Mouse (Mus musculus) CH12.LX (cell line): ENCODE results near the gene Tbx6. TPM values are rescaled to one million over a fixed set of nuclear protein-coding genes. Genes with fewer than 3 reads are reported as not detected.

ENCODE experiments used
- DNase-seq: peaks from one replicate; pipeline ENCODE4 v3.0.0-alpha.2; 2013; ENCODE audit errors: extremely low read depth
- H3K27ac ChIP-seq: 2 replicates; pipeline ENCODE4 v1.5.1; 2012; ENCODE audit warnings: low read depth, mild to moderate bottlenecking, control low read depth, moderate library complexity; ENCODE audit not compliant: insufficient read depth
- H3K27me3 ChIP-seq: replicated peaks from 2 replicates; pipeline ENCODE3; 2012; ENCODE audit warnings: inconsistent platforms
- H3K36me3 ChIP-seq, 2 experiments: replicated peaks in 1 of 2; 2 replicates each; pipeline versions ENCODE3 to v1.6.1; 2012; ENCODE audit warnings: inconsistent platforms in 1 of 2, low read length in 1 of 2, mild to moderate bottlenecking in 1 of 2, mixed read lengths in 1 of 2, moderate library complexity in 1 of 2; ENCODE audit not compliant: control insufficient read depth in 1 of 2, insufficient read depth in 1 of 2
- H3K4me1 ChIP-seq, 2 experiments: 2 replicates each; pipeline ENCODE4 v1.6.1; 2012; ENCODE audit warnings: inconsistent platforms in 1 of 2, moderate library complexity in 1 of 2; ENCODE audit not compliant: insufficient read depth in 2 of 2, control insufficient read depth in 1 of 2
- H3K4me2 ChIP-seq: 2 replicates; pipeline ENCODE4 v1.6.1; 2012; ENCODE audit warnings: low read depth, mild to moderate bottlenecking, control low read depth; ENCODE audit not compliant: poor library complexity, insufficient read depth, severe bottlenecking
- H3K4me3 ChIP-seq, 3 experiments: fragments of 150-350 bp in 1 of 3; sonication (generic) in 1 of 3; replicated peaks in 1 of 3; 2 replicates each; pipeline versions ENCODE3 to v1.5.1; 2011 to 2012; ENCODE audit warnings: low read depth in 2 of 3, low read length in 2 of 3, mild to moderate bottlenecking in 2 of 3, moderate library complexity in 2 of 3, control low read depth in 1 of 3, improper control_type of control experiment in 1 of 3, inconsistent platforms in 1 of 3, mixed read lengths in 1 of 3; ENCODE audit not compliant: poor library complexity in 1 of 3
- H3K79me2 ChIP-seq: replicated peaks from 2 replicates; pipeline ENCODE4 v1.6.1; 2012; ENCODE audit warnings: mild to moderate bottlenecking, moderate library complexity; ENCODE audit not compliant: control insufficient read depth, poor library complexity, insufficient read depth, severe bottlenecking; ENCODE audit errors: extremely low read depth
- H3K9ac ChIP-seq: 2 replicates; pipeline ENCODE4 v1.6.1; 2012; ENCODE audit warnings: low read depth, mild to moderate bottlenecking, control low read depth, moderate library complexity; ENCODE audit not compliant: insufficient read depth
- H3K9me3 ChIP-seq: replicated peaks from 2 replicates; pipeline ENCODE3; 2012; ENCODE audit warnings: low read length, inconsistent platforms, mixed read lengths
- E2F4 ChIP-seq: IDR thresholded peaks from 2 replicates; pipeline ENCODE4 v1.6.1; 2011; ENCODE audit warnings: low read depth, low read length, improper control_type of control experiment; ENCODE audit not compliant: insufficient replicate concordance
- JUND ChIP-seq: conservative IDR thresholded peaks from 2 replicates; pipeline ENCODE4 v1.6.1; 2011; ENCODE audit warnings: low read depth, low read length, improper control_type of control experiment
- MXI1 ChIP-seq: IDR thresholded peaks from 2 replicates; pipeline ENCODE4 v1.6.1; 2011; ENCODE audit warnings: mild to moderate bottlenecking, low read depth, low read length, improper control_type of control experiment
- TCF12 ChIP-seq: IDR thresholded peaks from 2 replicates; pipeline ENCODE4 v1.6.1; 2014; ENCODE audit warnings: low read depth, mild to moderate bottlenecking, inconsistent platforms, low read length, improper control_type of control experiment
- dilution Hi-C: fragments of 300-500 bp; cut with MboI; formaldehyde crosslinking; loops from 2 replicates; pipeline ENCODE4 v1.14.3; 2020; ENCODE audit warnings: low sequenced_read_pairs; ENCODE audit not compliant: extremely low pct_unique_long_range_greater_than_20kb, extremely low pct_ligation_motif_present
- in situ Hi-C: fragments of 300-500 bp; cut with MboI; formaldehyde crosslinking; loops from 3 replicates; pipeline ENCODE4 v1.14.3; 2019; ENCODE audit warnings: low sequenced_read_pairs, low pct_ligation_motif_present, low pct_unique_long_range_greater_than_20kb, mixed read lengths
- polyA plus RNA-seq: library from polyadenylated mRNA; unstranded; fragments of >175 nt; gene quantifications from 2 replicates; pipeline ENCODE4 v1.2.1, GENCODE M21; 2012; ENCODE audit warnings: low read depth; ENCODE audit not compliant: insufficient read length
- total RNA-seq, 2 experiments: library from RNA; depleted of rRNA; stranded (reverse); fragments of 300-350 nt in 1 of 2; fragments of >200 nt in 1 of 2; gene quantifications; 2 replicates each; pipeline ENCODE4 v1.2.3; 2012 to 2014

Gene Tbx6
- total and polyA plus RNA-seq, 3 experiments, result 12.8 to 31.5 (median 15.8) TPM

DNA sequence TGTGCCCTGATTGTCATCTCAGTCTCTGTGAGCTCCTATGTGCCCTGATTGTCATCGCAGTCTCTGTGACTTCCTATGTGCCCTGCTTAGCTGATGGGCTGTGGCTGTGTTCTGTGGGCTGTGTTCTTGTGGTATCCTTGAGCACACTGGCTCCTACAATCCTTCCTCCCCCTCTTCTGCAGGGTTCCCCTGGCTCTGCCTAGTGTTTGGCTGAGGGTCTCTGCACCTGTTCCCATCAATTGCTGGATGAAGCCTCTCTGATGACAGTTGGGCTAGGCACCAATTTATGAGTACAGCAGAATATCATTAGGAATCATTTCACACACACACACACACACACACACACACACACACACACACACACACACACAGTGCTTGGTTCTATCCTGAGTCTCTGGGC lies 52.0 kb downstream of the Tbx6 start:
- Histone ChIP-seq H3K4me1 (peaks cover 6 to 7% of the 10 kb centered on the region in 2 experiments; a peak in 3 of 4 replicates), H3K27ac (no peak overlapping the region), H3K9ac (no peak overlapping the region), H3K4me3 (no peak overlapping the region), H3K4me2 (no peak overlapping the region), H3K27me3 (peaks cover 33% of the 10 kb centered on the region), H3K36me3 (no peaks in the 10 kb centered on the region), H3K9me3 (peaks cover 8% of the 10 kb centered on the region), H3K79me2 (no peaks in the 10 kb centered on the region)
- TF ChIP-seq TCF12, result no peak
- TF ChIP-seq MXI1, result no peak
- no peak for TF ChIP-seq JUND
- no peak for TF ChIP-seq E2F4
- DNase-seq, result no peak
- in situ Hi-C loops (no loop called here), dilution Hi-C loops (no loop called here)

Other genes starting within 250 kb of the Tbx6 start
Only the 20 nearest of the 32 such genes appear.
- gene Nupr1, start 150.6 kb upstream of the Tbx6 start, total RNA-seq (2012; rRNA removed), result 4.9 and 13.9 TPM in 2 replicates
- gene Nupr1, start 150.6 kb upstream of the Tbx6 start, total RNA-seq (2014; rRNA removed), result 5.5 and 6.4 TPM in 2 replicates
- 12.5 and 13.5 TPM in 2 replicates for gene Nupr1, start 150.6 kb upstream of the Tbx6 start, polyA plus RNA-seq
- gene Sgf29, start 132.2 kb upstream of the Tbx6 start, total RNA-seq (2012; rRNA removed), result 45.9 and 55.6 TPM in 2 replicates
- 20.5 and 31.7 TPM in 2 replicates for gene Sgf29, start 132.2 kb upstream of the Tbx6 start, total RNA-seq (2014; rRNA removed)
- gene Sgf29, start 132.2 kb upstream of the Tbx6 start, polyA plus RNA-seq, result 70.0 and 71.7 TPM in 2 replicates
- 0.17 and 0.34 TPM in 2 replicates for gene Sult1a1, start 105.1 kb upstream of the Tbx6 start, total RNA-seq (2012; rRNA removed)
- gene Sult1a1, start 105.1 kb upstream of the Tbx6 start, total RNA-seq (2014; rRNA removed), result 0.80 and 0.87 TPM in 2 replicates
- gene Sult1a1, start 105.1 kb upstream of the Tbx6 start, polyA plus RNA-seq, result 0.87 and 1.4 TPM in 2 replicates
- gene Bola2, start 86.1 kb upstream of the Tbx6 start, total RNA-seq (2012; rRNA removed), result 136 and 155 TPM in 2 replicates
- gene Bola2, start 86.1 kb upstream of the Tbx6 start, total RNA-seq (2014; rRNA removed), result 60.4 and 72.8 TPM in 2 replicates
- 341 and 353 TPM in 2 replicates for gene Bola2, start 86.1 kb upstream of the Tbx6 start, polyA plus RNA-seq
- 5.0 and 5.6 TPM in 2 replicates for gene Slx1b, start 85.7 kb upstream of the Tbx6 start, total RNA-seq (2012; rRNA removed)
- 4.4 and 4.7 TPM in 2 replicates for gene Slx1b, start 85.7 kb upstream of the Tbx6 start, total RNA-seq (2014; rRNA removed)
- 5.6 and 8.3 TPM in 2 replicates for gene Slx1b, start 85.7 kb upstream of the Tbx6 start, polyA plus RNA-seq
- 287 and 312 TPM in 2 replicates for gene Coro1a, start 73.7 kb upstream of the Tbx6 start, total RNA-seq (2012; rRNA removed)
- 349 and 371 TPM in 2 replicates for gene Coro1a, start 73.7 kb upstream of the Tbx6 start, total RNA-seq (2014; rRNA removed)
- 203 and 228 TPM in 2 replicates for gene Coro1a, start 73.7 kb upstream of the Tbx6 start, polyA plus RNA-seq
- gene Mapk3, start 21.9 kb upstream of the Tbx6 start, total RNA-seq (2012; rRNA removed), result 13.2 and 25.3 TPM in 2 replicates
- gene Mapk3, start 21.9 kb upstream of the Tbx6 start, total RNA-seq (2014; rRNA removed), result 20.3 and 22.4 TPM in 2 replicates
- gene Mapk3, start 21.9 kb upstream of the Tbx6 start, polyA plus RNA-seq, result 38.9 and 48.5 TPM in 2 replicates
- gene Gdpd3, start 15.1 kb upstream of the Tbx6 start, total RNA-seq (2012; rRNA removed), result 1.0 and 1.5 TPM in 2 replicates
- 0.63 and 1.3 TPM in 2 replicates for gene Gdpd3, start 15.1 kb upstream of the Tbx6 start, total RNA-seq (2014; rRNA removed)
- 1.6 and 2.2 TPM in 2 replicates for gene Gdpd3, start 15.1 kb upstream of the Tbx6 start, polyA plus RNA-seq
- gene Ypel3, start 4.5 kb upstream of the Tbx6 start, total RNA-seq (2012; rRNA removed), result 13.9 and 38.9 TPM in 2 replicates
- 26.0 and 33.9 TPM in 2 replicates for gene Ypel3, start 4.5 kb upstream of the Tbx6 start, total RNA-seq (2014; rRNA removed)
- gene Ypel3, start 4.5 kb upstream of the Tbx6 start, polyA plus RNA-seq, result 40.5 and 44.0 TPM in 2 replicates
- 201 and 213 TPM in 2 replicates for gene Ppp4c, start 11.0 kb downstream of the Tbx6 start, total RNA-seq (2012; rRNA removed)
- gene Ppp4c, start 11.0 kb downstream of the Tbx6 start, total RNA-seq (2014; rRNA removed), result 175 and 195 TPM in 2 replicates
- gene Ppp4c, start 11.0 kb downstream of the Tbx6 start, polyA plus RNA-seq, result 161 and 168 TPM in 2 replicates
- 0.30 TPM in 1 of 2 replicates, not detected in the other for gene Fam57b, start 16.2 kb downstream of the Tbx6 start, total RNA-seq (2012; rRNA removed)
- not detected in 2 replicates for gene Fam57b, start 16.2 kb downstream of the Tbx6 start, total RNA-seq (2014; rRNA removed)
- not detected in 2 replicates for gene Fam57b, start 16.2 kb downstream of the Tbx6 start, polyA plus RNA-seq
- not detected in 2 replicates for gene 4930451I11Rik, start 50.2 kb downstream of the Tbx6 start, total RNA-seq (2012; rRNA removed)
- gene 4930451I11Rik, start 50.2 kb downstream of the Tbx6 start, total RNA-seq (2014; rRNA removed), result not detected in 2 replicates
- gene 4930451I11Rik, start 50.2 kb downstream of the Tbx6 start, polyA plus RNA-seq, result not detected in 2 replicates
- 1.9 and 3.4 TPM in 2 replicates for gene Doc2a, start 65.9 kb downstream of the Tbx6 start, total RNA-seq (2012; rRNA removed)
- not detected in 2 replicates for gene Doc2a, start 65.9 kb downstream of the Tbx6 start, total RNA-seq (2014; rRNA removed)
- not detected in 2 replicates for gene Doc2a, start 65.9 kb downstream of the Tbx6 start, polyA plus RNA-seq
- gene Hirip3, start 80.5 kb downstream of the Tbx6 start, total RNA-seq (2012; rRNA removed), result 70.9 and 103 TPM in 2 replicates
- gene Hirip3, start 80.5 kb downstream of the Tbx6 start, total RNA-seq (2014; rRNA removed), result 42.4 and 44.7 TPM in 2 replicates
- 190 and 267 TPM in 2 replicates for gene Hirip3, start 80.5 kb downstream of the Tbx6 start, polyA plus RNA-seq
- 73.9 and 109 TPM in 2 replicates for gene Ino80e, start 80.9 kb downstream of the Tbx6 start, total RNA-seq (2012; rRNA removed)
- gene Ino80e, start 80.9 kb downstream of the Tbx6 start, total RNA-seq (2014; rRNA removed), result 73.6 and 78.4 TPM in 2 replicates
- gene Ino80e, start 80.9 kb downstream of the Tbx6 start, polyA plus RNA-seq, result 216 and 243 TPM in 2 replicates
- 28.5 and 29.0 TPM in 2 replicates for gene Taok2, start 103.2 kb downstream of the Tbx6 start, total RNA-seq (2012; rRNA removed)
- gene Taok2, start 103.2 kb downstream of the Tbx6 start, total RNA-seq (2014; rRNA removed), result 13.6 and 15.3 TPM in 2 replicates
- 32.2 and 33.0 TPM in 2 replicates for gene Taok2, start 103.2 kb downstream of the Tbx6 start, polyA plus RNA-seq
- 39.7 and 43.2 TPM in 2 replicates for gene Tmem219, start 141.4 kb downstream of the Tbx6 start, total RNA-seq (2012; rRNA removed)
- gene Tmem219, start 141.4 kb downstream of the Tbx6 start, total RNA-seq (2014; rRNA removed), result 31.3 and 33.4 TPM in 2 replicates
- 37.4 and 39.3 TPM in 2 replicates for gene Tmem219, start 141.4 kb downstream of the Tbx6 start, polyA plus RNA-seq
- 35.0 and 37.5 TPM in 2 replicates for gene Kctd13, start 147.4 kb downstream of the Tbx6 start, total RNA-seq (2012; rRNA removed)
- 16.4 and 19.0 TPM in 2 replicates for gene Kctd13, start 147.4 kb downstream of the Tbx6 start, total RNA-seq (2014; rRNA removed)
- 35.2 and 40.4 TPM in 2 replicates for gene Kctd13, start 147.4 kb downstream of the Tbx6 start, polyA plus RNA-seq
- 0.08 TPM in 1 of 2 replicates, not detected in the other for gene Asphd1, start 168.1 kb downstream of the Tbx6 start, total RNA-seq (2012; rRNA removed)
- gene Asphd1, start 168.1 kb downstream of the Tbx6 start, total RNA-seq (2014; rRNA removed), result not detected in 2 replicates
- 1.3 and 1.8 TPM in 2 replicates for gene Asphd1, start 168.1 kb downstream of the Tbx6 start, polyA plus RNA-seq
- gene Sez6l2, start 169.1 kb downstream of the Tbx6 start, total RNA-seq (2012; rRNA removed), result 7.2 and 8.8 TPM in 2 replicates
- gene Sez6l2, start 169.1 kb downstream of the Tbx6 start, total RNA-seq (2014; rRNA removed), result 8.9 and 9.9 TPM in 2 replicates
- gene Sez6l2, start 169.1 kb downstream of the Tbx6 start, polyA plus RNA-seq, result 29.2 and 29.3 TPM in 2 replicates